Comparison of ENCODE assay signal across 13 mouse cellular contexts in the genomic region with DNA sequence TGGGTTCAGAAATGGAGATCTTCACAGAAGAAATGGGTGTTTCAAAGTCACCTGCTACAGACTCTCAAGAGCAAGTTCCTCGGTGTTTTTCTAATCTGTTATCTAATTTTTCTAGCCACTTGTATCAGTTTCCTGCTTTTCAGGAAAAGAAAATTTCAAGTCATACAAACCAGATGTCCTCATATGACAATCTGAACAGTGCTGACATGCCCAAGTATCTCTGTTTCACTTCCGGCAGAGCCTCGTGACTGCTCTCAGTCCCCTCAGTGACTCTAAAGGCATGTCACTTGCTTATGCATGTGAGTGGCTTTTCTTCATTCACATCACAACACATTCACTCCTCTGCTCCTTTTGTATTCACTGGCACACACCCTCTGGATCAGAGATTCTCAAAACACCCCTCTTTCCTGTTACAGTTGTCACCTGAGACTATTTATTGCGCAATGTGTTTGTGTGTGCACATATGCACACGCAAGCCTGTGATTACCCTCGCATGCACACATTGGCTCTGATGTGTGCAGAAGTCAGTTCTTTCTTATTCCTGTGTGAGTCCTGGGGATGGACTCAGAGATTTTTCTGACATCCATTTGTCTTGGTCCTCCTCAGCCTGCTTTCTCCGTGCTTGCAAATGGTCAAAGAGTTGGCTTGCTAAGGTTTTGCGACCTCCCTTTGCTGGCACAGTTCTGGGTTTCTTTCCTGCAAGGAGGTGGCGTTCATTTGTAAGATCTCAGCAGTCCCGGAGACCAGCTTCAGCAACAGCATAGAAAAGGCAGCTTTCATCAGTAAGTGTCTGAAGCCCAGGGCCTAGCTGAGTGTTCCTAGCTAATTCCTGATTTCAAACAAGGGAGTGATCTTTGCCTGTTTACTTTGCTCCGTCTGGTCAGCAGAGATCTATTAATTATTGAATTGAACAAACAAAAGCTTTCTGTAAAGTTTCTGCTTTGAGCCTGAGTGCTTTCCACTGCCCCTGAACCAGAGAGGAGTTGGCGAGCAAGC.
A peak's percentile ranks its signal among the peaks of the same experiment; 100 is the strongest.
DNase-seq lines count a peak whose midpoint lies in the region; ATAC-seq and TF ChIP-seq lines count a peak whose summit lies in the region.
"Had no signal": no experiment of that assay in that cellular context is flagged by ENCODE, and none has a peak within 500 bp of the region (broad histone marks: within the 10 kb centered on the region; RNA-seq: fewer than 3 reads in every experiment).

No protein-coding gene starts in this region.

- no peaks in the 10 kb centered on the region for H3K27me3 ChIP-seq in lung, embryonic 14.5 days (ENCODE audit: insufficient read depth, low read length)
- H3K27me3 ChIP-seq in liver, embryonic 15.5 days, result no peaks in the 10 kb centered on the region
- H3K27me3 ChIP-seq in stomach, postnatal 0 days (ENCODE audit: control insufficient read depth, insufficient read depth, low read length), result no peaks in the 10 kb centered on the region
- H3K27me3 ChIP-seq in kidney, adult 2 months (replicated peaks; ENCODE audit: control insufficient read depth, insufficient read depth, low read length), result no peaks in the 10 kb centered on the region
- H3K27me3 ChIP-seq: heart, embryonic 12.5 days; hindbrain, embryonic 12.5 days had no signal

- TF ChIP-seq EP300 in stomach, postnatal 0 days (optimal IDR thresholded peaks at IDR 0.05), result no peak

- no peak overlapping the region for H3K4me3 ChIP-seq in lung, embryonic 14.5 days (ENCODE audit: low read depth, low read length)
- H3K4me3 ChIP-seq in liver, embryonic 15.5 days (replicated peaks), result no peak overlapping the region
- H3K4me3 ChIP-seq in stomach, postnatal 0 days (ENCODE audit: low read depth, low read length), result no peak overlapping the region
- H3K4me3 ChIP-seq in kidney, adult 2 months (ENCODE audit: insufficient read depth, low read depth, low read length), result no peak overlapping the region
- H3K4me3 ChIP-seq: forebrain, embryonic 10.5 days; heart, embryonic 12.5 days; hindbrain, embryonic 12.5 days had no signal

- peak overlapping the region; percentile 32; the same call in 1 of the 2 replicates for H3K27ac ChIP-seq in lung, embryonic 14.5 days (ENCODE audit: low read depth)
- peak overlapping the region; percentile 68 for H3K27ac ChIP-seq in liver, embryonic 15.5 days (replicated peaks)
- peak overlapping the region; percentile 1; the same call in 1 of the 2 replicates for H3K27ac ChIP-seq in stomach, postnatal 0 days (replicated peaks)
- no peak overlapping the region for H3K27ac ChIP-seq in kidney, adult 2 months (ENCODE audit: insufficient read depth, low read depth, low read length)
- H3K27ac ChIP-seq: forebrain, embryonic 10.5 days; hindbrain, embryonic 12.5 days had no signal

- 56% methylated on average over 12 of the region's 12 CpGs for WGBS in lung, embryonic 14.5 days
- WGBS in liver, embryonic 15.5 days (ENCODE audit: insufficient replicate concordance), result 53% methylated on average over 12 of the region's 12 CpGs
- WGBS in stomach, postnatal 0 days, result 40% methylated on average over 12 of the region's 12 CpGs
- WGBS in kidney, adult 2 months, result 71% methylated on average over 12 of the region's 12 CpGs

- TF ChIP-seq CTCF in lung, embryonic 14.5 days (IDR thresholded peaks at IDR 0.05; ENCODE audit: low read depth), result no peak
- no peak for TF ChIP-seq CTCF in stomach, postnatal 0 days (IDR thresholded peaks at IDR 0.05; ENCODE audit: low read depth)
- no peak for TF ChIP-seq CTCF in kidney, adult 2 months (conservative IDR thresholded peaks at IDR 0.05; ENCODE audit: insufficient read depth, insufficient read length, low read depth, low read length)

- peaks cover 12% of the 10 kb centered on the region; the same call in 1 of the 2 replicates for H3K4me1 ChIP-seq in lung, embryonic 14.5 days (ENCODE audit: insufficient read depth)
- H3K4me1 ChIP-seq in liver, embryonic 15.5 days (replicated peaks), result peaks cover 6% of the 10 kb centered on the region; the same call in 1 of the 2 replicates
- 0 out of 2 replicates have a peak, but pooled peaks cover 5% of the 10 kb centered on the region for H3K4me1 ChIP-seq in stomach, postnatal 0 days (replicated peaks; ENCODE audit: control insufficient read depth, insufficient read depth)
- no peaks in the 10 kb centered on the region for H3K4me1 ChIP-seq in kidney, adult 2 months (ENCODE audit: control insufficient read depth, insufficient read depth, low read length)
- H3K4me1 ChIP-seq: forebrain, embryonic 10.5 days; hindbrain, embryonic 12.5 days had no signal

- no peaks in the 10 kb centered on the region for H3K36me3 ChIP-seq in lung, embryonic 14.5 days (ENCODE audit: insufficient read depth)
- H3K36me3 ChIP-seq in liver, embryonic 15.5 days (replicated peaks), result no peaks in the 10 kb centered on the region
- H3K36me3 ChIP-seq in stomach, postnatal 0 days (ENCODE audit: control insufficient read depth, insufficient read depth, low read length), result no peaks in the 10 kb centered on the region
- no peaks in the 10 kb centered on the region for H3K36me3 ChIP-seq in kidney, adult 2 months (ENCODE audit: control insufficient read depth, insufficient read depth, low read length)
- H3K36me3 ChIP-seq: forebrain, embryonic 10.5 days; heart, embryonic 12.5 days; hindbrain, embryonic 12.5 days had no signal

- no peak overlapping the region for H3K9ac ChIP-seq in lung, embryonic 14.5 days
- no peak overlapping the region for H3K9ac ChIP-seq in liver, embryonic 15.5 days
- no peak overlapping the region for H3K9ac ChIP-seq in stomach, postnatal 0 days (ENCODE audit: low read length)
- H3K9ac ChIP-seq: heart, embryonic 12.5 days; hindbrain, embryonic 12.5 days had no signal

- TF ChIP-seq POLR2A in kidney, adult 2 months (IDR thresholded peaks at IDR 0.05; ENCODE audit: low read depth, low read length), result no peak

- H3K4me2 ChIP-seq in lung, embryonic 14.5 days, result no peak overlapping the region
- no peak overlapping the region for H3K4me2 ChIP-seq in liver, embryonic 15.5 days
- H3K4me2 ChIP-seq in stomach, postnatal 0 days (replicated peaks; ENCODE audit: low read depth), result no peak overlapping the region
- H3K4me2 ChIP-seq: heart, embryonic 12.5 days; hindbrain, embryonic 12.5 days had no signal

- no peaks in the 10 kb centered on the region for H3K9me3 ChIP-seq in lung, embryonic 14.5 days (ENCODE audit: low read depth, low read length)
- no peaks in the 10 kb centered on the region for H3K9me3 ChIP-seq in liver, embryonic 15.5 days (replicated peaks)
- H3K9me3 ChIP-seq in stomach, postnatal 0 days (ENCODE audit: control insufficient read depth, low read length), result no peaks in the 10 kb centered on the region
- H3K9me3 ChIP-seq: forebrain, embryonic 10.5 days; heart, embryonic 12.5 days; hindbrain, embryonic 12.5 days had no signal

- DNase-seq in lung, embryonic 14.5 days, result peak; percentile 18
- no peak for DNase-seq in lung, postnatal 36 days
- DNase-seq in T-cell, adult 2 months (ENCODE audit: low spot score), result peak; percentile 65
- DNase-seq in stomach, postnatal 0 days (ENCODE audit: low spot score), result peak; percentile 35
- DNase-seq in kidney, adult 2 months, result no peak
- DNase-seq in left cerebral cortex, adult 8-10 months (ENCODE audit: low spot score in 2 of 2), result no peak
- DNase-seq in adrenal gland, adult 8-10 months, result no peak
- DNase-seq: cerebellum, adult 8-10 months; kidney, postnatal 25 days had no signal

- ATAC-seq in lung, embryonic 14.5 days (ENCODE audit: insufficient read depth), result peak; percentile 29; the same call in 1 of the 2 replicates
- ATAC-seq in liver, embryonic 15.5 days (ENCODE audit: insufficient read depth), result peak; percentile 60
- peak; percentile 82 for ATAC-seq in stomach, postnatal 0 days (ENCODE audit: low FRiP score, low TSS enrichment)

Comparison
In these comparisons a context has a peak if more than half of its experiments do, and no peak if none do; other contexts are left out.
1. DNase-seq: peak in lung, embryonic 14.5 days (single experiment), T-cell, adult 2 months (single experiment) and stomach, postnatal 0 days (single experiment); none in lung, postnatal 36 days (single experiment), kidney, adult 2 months (single experiment), left cerebral cortex, adult 8-10 months (0 of 2) and adrenal gland, adult 8-10 months (single experiment).
2. ATAC-seq: peak in every context shown above with its lines; median percentile 82 in stomach, postnatal 0 days; 60 in liver, embryonic 15.5 days; 29 in lung, embryonic 14.5 days.